Mouse (Mus musculus) spleen, adult 18-20 months (tissue): ENCODE data around the gene Tbc1d14.

ENCODE experiments used
- DNase-seq, 2 experiments: peaks; one replicate each; pipeline ENCODE4 v3.0.0; 2022; ENCODE audit warnings: mixed read lengths in 2 of 2

The Tbc1d14 gene

DNA sequence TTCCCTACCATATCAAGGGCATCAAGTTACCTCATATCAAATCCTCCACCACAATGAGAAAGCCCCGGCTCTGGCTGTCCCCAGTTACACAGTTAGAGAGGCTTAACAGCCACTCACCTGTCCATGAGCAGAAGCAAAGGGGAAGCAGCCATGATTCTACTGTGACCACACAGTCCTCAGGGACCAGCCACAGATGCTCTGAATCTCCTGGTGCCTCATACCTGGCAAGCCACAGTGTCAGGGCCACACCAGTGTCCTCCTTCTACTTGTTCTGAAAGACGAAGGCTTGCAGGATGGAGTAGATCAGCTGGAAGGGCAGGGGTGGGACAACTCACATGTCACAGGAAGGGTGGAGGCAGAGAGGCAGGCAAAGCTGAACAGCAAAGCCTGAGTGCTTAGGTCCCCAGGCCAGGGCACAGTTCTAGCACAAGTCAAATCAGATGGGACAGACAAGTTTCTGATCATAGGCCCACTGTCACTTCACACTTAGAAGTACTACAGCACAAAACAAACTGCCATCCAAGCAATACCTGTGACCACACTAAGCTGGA is 39.9 kb downstream of the Tbc1d14 start:
- peak; percentile 41 to 46 for DNase-seq

DNA sequence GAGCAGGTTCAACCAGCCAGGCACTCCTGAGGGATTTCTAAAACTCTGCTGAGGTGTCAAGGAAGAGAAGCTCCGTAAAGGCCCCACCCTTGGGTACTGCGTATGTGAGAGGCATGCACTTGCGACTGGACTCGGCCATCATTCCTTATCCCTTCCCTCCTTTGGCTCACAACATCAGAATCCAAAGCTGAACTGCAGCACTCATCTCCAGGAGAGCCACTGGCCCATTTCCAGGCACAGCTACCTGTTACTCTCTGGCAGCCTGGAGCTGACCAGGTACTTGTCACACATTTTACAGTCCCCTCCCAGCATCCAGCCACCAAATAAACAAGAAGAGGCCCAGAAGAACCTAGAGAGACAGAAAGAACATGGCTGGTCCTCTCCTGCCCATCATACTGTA is 40.7 kb downstream of the Tbc1d14 start:
- no peak for DNase-seq

DNA sequence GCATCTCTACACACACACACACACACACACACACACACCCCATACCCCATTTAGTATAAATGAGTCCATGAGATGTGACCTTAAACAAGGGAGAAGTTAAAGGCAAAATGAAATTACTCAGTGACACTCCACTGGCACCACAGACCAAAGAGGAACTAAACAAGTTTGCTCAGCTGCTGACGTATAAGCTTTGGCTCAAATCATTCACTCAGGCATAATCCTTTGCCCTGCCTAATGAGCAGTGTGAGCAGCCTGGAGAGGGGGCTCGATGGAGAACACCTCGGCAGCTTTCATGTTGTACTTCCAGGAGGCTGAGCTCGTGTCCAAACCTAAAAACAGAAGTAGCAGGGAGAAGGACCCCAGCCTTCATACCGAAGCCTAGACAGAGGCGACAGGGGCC is 43.8 kb downstream of the Tbc1d14 start:
- no peak for DNase-seq

DNA sequence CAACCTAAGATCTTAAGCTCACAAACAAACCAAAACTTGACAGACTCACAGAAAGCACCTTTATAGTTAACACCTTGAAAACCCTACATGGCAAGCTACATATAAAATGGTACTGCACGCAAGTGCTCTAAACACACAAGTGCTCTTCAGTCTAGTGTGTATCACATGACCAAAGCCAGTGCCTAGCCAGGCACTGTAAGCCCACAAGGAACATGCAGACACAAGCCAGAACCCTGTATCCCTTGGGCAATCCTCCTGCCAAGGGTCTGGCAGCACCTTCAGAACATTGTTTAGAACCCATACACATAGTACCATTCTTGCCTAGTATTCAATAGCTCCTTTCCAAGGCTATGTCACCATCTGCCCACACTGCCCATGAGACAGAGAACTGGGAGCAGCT is 48.3 kb downstream of the Tbc1d14 start:
- DNase-seq = no peak

DNA sequence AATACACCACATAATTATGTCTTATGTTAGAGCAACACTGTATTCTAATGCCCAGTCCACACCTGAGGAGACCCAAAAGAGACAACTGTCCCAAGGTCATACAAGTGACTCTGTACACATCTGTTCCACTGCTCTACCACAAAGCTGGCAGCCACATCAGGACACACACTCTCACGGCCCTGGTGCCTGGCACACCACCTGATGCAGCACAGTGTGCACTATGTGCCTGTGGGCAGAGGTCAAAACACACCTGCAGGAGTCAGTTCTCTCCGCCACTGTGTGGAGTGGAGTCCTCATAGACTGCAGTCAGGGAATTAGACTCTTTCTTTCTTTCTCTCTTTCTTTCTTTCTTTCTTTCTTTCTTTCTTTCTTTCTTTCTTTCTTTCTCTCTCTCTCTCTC is 52.1 kb downstream of the Tbc1d14 start:
- DNase-seq = no peak

DNA sequence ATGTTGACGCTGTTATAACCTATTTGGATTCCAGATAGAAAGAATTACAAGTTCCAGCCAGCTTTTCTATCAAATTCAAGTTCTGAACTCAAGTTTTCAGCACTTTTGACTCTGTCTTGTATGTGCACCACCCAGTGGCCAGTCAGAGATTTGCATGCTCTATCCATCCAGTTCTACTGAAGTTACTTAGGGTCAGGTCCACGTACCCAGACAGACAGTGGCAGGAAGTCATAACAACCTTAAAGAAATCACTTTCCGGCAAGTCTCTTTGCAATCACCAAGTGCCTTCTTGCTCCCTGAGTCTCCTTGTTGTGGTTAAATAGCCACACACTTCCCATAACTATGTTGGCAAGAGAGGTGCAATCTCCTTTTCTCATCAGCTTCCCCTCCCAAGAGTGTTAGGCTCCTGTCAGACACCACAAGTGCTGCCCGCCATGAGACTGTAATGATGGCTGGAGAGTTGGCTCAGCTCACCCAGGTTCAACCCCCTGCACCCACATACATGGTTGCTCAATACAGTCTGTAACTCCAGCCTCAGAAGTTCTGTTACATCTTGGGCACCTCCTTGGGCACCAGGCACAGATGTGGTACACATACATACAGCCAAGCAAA is 54.4 kb downstream of the Tbc1d14 start:
- peak; percentile 65 to 80 for DNase-seq

DNA sequence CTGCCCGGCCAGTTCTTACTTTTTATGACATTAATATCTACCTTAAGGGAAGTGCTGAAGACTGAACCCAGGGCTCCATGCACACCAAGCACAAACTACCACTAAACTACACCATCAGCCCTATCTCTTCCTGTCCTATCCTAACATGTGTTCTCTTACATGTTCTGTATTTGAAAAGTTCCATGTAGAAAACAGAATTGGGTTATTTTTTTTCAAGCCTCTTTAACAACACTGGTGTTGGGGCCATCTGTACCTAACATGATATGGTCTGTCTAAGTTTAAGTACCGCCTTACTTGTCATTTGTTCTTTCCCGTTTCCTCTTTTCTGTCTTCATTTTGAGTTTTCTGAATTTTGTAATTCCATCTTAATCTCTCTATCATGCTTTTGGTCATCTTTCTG is 56.7 kb downstream of the Tbc1d14 start:
- no peak for DNase-seq

DNA sequence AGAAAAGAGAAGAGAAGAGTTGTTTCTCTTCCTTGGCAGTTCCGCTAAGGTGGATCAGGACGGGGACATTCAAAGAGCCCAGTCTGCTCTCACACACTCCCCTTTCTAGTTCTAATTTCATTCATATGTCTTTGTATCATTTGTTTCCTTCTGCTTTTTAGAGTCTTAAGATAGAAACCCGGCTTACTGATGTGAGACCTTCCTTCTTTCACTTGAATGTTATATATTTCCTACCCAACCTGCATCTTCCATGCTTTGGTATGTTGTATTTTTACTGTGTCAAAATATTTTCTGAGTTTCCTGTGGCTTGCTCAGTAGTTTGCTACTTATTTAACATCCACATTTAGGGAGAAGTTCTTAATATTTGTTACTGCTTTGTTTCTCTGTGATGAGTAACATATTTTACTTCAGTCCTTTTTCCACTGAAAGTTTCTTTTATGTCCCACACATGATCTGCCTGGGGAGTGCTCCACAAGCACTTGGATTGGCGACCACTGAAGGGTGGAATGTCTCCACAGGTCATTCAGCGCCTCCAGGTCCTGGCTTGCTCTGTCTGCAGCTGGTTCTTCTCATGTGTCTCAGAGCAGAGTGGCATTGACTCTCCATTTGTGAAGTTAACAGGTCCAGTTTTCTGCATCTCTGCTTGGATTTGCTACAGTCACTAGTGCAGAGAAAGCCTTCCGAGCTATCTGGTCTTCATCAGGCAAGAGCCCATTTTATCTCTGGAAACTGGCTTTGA is 57.5 kb downstream of the Tbc1d14 start:
- DNase-seq = no peak

DNA sequence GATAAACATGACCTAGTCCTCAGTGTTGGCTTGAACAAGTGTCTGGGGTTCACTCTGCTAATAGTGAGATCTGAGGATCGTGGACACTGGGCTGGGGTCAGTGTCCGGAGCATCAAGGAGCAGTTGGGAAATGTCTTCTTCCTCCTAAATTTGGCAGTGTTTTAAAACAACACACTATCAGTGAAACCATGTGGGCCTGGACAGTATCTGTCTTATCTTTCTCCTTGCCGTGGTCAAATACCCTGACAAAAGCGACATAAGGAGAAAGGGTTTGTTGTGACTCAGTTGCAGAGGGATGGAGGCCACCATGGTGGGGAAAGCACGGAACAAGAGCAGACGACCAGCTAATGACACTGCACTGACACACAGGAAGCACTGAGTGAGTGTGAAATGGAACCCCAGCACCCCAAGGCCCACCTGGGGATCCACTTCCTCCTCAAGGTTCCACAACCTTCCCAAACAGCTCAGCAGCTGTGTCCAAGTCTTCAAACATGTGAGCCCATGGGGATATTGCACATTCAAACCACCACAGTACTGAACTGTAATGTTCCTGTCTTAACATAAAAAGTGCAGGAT is 58.5 kb downstream of the Tbc1d14 start:
- DNase-seq = no peak

DNA sequence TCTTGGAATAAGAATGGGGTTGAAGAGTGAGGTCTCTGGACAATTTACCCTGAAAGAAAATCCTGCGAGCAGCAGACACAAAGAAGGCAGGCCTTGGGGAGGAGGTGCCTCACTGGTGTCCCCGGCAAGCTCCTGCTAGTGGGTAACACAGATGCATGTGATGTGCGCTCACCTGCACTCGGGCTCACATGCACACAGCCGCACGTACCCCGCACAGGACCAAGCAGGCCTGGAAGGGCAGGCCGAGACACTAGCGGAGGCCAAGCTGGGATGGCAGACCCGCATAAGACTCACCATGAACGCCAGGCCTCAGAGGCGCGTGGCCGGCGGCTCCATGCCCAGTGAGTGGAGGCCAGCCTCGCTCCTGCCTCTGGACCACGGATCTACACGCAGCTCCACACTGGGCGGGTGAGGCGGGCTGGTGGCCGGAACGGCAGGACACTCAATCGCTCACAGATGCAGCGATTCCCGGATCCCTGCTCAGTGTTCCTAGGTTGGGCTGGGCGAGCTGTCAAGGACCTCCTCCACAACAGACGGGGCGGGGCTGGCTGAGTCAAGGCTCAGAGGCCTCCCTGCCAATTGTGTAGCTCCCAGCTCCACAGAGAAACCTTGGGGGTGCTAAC is 62.8 kb downstream of the Tbc1d14 start:
- DNase-seq = peak; percentile 54 to 74

DNA sequence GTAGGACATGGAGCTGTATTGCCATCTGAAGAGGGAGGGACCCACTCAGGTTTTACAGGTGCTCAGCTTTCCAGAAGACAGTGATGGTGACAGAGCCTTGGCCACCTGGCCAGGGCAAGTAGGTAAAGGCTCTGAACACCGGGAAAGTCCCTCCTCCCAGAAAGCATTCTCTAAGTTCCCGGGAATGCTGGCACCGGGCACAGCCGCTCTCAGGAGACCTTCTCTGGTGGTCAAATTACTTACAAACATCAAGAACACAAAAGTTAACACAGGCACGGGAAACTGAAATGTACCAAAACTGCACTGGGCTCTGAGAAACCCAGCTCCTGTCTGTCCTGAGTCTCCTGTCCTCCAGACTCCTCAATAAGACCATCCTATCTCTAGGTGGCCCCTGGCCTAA is 63.4 kb downstream of the Tbc1d14 start:
- DNase-seq = no peak

DNA sequence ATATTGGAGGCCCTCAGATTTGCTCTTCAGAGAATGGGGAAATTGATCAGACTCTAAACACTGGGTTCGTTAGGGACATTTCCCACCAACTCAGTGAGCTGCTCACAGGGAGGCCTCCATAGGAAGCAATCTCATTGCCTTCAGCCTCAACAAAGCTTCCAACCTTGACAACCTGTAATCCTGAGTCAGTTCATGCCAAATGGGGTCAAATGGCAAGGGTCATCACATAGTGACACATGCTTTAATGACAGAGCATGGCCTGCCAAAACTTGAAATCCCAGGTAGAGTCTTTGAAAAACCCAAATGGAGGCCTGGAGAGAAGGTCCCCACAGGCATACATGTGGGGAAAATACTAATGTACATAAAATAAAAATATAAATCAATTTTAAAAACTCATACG is 66.2 kb downstream of the Tbc1d14 start:
- no peak for DNase-seq

DNA sequence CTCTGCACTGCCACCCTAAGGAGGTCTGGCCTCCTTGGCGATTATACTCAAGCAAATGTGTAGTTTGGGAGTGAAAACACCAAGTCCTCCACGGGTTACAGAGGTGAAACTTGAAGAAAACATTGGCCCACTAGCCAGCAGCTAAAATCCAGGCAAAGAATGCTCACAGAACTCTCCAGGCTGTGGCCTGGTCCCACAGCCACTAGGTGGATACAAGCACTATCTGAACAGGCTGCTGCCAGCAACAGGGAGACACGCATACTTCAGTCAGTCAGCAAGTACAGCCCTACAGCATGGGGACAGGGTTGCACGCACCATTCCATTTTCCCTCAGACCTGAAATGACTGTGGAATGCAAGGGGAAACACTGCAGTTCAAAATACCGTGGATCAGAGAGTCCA is 66.8 kb downstream of the Tbc1d14 start:
- no peak for DNase-seq

DNA sequence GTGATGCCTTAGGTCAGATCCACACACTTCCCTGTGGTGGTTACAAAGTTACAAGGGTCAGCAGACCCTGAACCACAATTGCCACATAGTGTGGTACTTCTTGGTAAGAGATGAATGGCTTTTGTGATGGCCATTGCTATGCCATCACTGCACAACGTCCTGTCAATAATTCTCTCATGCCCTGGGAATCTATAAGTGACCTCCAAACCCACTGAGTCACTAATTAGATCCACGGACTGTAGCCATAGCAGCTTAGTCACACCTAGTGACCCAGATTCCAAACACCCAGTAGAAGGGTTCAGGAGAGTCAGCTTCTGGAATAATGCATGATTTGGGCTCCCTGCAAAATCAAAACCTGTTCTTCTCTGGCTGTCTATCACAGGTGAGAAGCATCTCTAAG is 67.9 kb downstream of the Tbc1d14 start:
- DNase-seq = no peak

DNA sequence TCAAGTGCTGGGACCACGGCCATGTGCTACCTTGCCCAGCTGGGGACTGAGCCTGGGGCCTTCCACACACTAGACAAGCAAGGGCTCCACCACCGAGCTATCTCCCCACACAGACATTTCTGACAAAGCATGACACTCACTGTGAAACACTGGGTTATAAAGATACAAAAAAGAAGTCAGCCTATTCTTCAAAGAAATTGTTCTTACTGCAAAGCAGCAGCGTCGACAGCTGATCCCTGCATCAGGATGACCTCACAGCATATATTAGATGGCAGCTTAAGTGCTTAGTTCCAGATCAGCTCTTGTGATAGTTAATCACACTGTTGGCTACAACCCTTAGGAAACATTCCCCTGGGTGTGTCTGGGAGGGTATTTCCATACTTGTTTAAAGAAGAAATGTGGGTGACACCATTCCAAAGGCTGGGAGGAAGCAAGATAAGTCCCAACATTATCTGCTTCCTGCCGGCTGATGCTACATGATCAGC is 69.8 kb downstream of the Tbc1d14 start:
- no peak for DNase-seq

DNA sequence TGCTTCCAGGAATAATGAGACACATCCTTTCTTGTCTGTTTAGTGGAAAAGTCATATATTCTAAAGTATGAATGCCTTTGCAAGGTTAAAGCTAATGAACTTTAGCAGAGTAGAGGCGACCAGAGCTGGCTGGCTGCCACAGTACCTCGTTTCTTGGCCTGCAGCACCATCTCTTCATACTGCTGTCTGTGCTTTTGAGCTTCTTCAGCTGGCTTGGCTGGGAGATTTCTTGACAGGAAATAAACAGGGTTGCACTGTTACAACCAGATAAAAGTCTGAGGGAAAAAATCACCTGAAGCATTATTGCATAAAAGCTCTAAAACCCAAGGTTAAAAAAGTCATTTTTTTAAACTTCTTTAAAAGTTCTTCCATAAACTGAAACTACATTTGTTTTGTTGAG is 70.3 kb downstream of the Tbc1d14 start:
- DNase-seq = no peak

DNA sequence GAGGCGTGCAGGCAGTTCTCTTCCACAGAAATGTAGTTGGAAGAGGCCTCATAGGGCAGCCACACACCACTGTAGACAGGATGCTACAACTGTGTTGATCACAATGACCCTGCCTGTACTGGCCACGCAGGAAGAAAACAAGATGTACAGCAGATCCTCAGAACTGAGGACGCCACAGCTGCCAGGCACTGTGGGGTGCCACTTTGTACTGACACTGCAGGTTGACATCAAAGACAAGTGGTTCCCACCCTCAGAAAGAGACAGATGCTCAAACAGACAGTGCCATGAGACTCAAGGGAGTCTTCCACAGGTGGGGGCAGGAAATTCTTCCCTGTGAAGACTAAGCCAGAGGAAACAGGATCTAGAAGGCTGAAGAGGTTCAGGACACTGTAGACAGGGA is 73.3 kb downstream of the Tbc1d14 start:
- DNase-seq = no peak

DNA sequence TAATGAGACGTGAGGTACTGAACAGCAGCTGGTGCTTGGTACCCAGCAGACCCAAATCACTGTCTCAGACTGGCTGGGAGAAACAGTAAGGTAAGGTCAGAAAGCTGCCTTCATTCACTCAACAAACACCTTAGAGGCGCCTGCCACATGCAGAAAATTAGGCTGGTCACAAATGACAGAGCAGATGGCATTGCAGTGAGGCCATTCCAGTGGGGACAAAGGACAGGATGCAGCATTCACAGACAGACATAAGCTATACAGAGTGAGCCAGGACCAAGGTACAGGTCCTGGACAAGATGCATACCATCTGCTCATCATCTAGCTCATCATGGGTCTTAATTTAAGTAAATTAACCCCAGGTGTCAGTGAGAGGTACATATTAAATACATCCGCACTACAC is 75.5 kb downstream of the Tbc1d14 start:
- no peak for DNase-seq

DNA sequence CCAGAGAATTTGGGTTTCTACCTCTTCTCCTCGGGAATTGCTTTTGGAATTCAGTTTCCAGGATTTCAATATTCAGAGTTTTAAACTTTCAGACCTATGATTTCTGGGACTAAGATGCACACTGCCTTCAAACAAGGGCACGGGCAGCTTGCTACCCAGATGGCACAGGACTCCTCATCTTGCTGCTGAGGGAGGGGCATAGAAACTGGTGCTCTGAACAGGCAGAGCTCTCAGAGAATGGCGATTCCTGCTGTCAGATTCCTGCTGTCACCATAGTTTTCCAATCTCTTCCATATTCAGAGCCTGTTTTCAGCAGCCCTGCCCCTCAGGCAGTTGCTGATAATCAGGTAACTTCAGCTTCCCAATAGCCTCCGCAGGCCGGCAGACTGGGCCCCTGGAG is 77.5 kb downstream of the Tbc1d14 start:
- DNase-seq = no peak

DNA sequence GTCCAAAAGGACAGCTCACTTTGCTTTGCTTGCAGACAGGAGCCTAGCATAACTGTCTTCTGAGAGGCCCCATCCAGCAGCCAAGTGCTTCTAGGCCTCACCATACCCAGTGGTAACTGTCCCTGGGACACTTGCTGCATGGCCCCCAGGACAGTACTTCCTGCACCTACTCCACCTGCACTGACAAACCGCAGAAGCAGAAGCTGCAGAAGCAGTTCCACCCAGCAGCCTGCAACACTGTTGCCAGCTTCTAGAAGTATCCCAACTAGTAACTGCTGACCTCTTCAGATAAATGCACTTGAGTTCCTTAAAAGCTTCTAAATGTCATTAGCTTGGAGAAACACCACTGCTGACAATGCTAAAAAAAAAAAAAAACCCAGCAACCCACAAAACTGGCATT is 78.0 kb downstream of the Tbc1d14 start:
- no peak for DNase-seq

DNA sequence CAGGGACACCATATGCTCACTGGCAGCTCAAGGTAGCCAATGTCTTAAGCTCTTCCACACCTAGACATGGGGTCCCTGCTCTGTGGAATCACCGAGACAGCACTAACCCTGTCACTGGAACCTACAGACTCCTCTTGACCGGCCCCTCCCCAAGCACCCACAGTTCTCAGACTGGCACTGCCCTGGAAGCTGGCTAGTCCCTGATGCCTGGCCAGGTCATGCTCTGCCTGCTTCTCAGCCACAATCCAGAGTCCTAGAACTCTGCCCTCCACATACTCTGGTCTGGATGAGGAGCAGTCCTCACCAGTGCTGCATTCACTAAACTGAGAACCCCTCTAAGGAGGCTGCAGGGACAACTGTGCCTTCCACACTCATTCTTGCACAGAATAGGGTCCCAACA is 82.1 kb downstream of the Tbc1d14 start:
- DNase-seq = no peak

DNA sequence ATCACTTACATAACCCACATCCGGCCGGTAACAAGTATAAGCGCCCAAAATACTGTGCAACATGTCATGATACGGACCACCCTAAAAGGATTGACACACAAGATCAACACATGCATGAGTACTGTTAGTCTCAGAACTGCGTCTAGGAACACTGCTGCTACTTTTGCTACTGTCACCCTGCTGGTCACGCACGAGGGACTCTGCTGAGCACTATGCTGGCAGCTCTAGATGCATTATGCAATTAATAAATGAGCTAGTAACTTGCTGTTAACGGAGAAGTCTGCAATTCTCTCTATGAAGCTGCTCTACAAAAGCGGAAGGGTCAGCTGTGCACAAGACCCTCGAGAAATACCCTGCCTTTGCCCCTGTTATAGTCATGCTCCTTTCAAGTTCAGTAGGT is 84.7 kb downstream of the Tbc1d14 start:
- DNase-seq = no peak

DNA sequence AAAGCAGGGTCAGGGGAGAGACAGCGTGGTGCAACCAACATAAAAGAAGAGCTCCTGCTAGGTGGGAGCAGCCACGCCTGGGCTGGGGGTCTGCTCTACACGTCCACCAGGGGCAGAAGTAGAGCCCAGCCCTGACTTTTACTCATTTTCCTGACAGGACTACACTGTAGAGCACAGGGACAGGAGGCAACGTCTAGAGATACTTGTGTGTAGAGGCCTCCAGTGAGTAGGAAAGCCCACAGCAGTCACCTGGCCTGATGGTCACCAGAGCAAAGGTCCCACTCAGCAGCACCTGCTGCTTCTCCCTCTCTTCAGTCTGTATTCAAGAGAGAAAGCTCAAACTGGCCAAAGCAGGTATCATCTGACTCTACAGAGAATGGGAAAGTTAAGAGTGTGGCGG is 87.4 kb downstream of the Tbc1d14 start:
- no peak for DNase-seq

DNA sequence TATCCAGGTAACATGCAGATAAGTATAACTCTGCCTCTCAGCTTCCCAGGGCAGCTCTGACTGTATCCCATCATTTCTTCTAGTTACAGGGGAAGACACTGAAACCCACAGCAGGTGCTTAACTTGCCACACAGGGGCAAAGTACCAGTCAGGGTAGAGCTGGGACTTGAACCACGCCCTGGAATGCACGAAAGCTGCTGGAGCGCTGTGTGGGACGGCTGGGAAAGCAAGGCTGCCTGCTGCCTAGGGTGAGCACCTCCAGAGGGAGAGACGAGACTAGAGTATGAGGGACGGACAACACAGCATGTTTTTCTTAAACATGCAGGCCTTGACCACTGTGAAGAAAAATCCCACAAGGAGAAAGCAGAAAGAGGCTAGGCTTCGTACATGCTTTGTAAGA is 87.8 kb downstream of the Tbc1d14 start:
- DNase-seq = no peak
